Mouse (Mus musculus) forebrain, embryonic 16.5 days (tissue): ENCODE results near the gene Olfr70. TPM values are rescaled to one million over a fixed set of nuclear protein-coding genes. Genes with fewer than 3 reads are reported as not detected.
A peak's percentile ranks its signal among the peaks of the same experiment; 100 is the strongest.

Source experiments
- ATAC-seq: fragments of 200-750 bp; cut with Nextera tagmentation; 2 replicates; pipeline ENCODE4 v1.8.0; 2017; ENCODE audit warnings: mild to moderate bottlenecking, moderate library complexity
- H3K27ac ChIP-seq: fragments of 300-500 bp; sonication (generic); 2 replicates; pipeline ENCODE4 v1.5.1; 2014; ENCODE audit warnings: low read length, control low read depth
- H3K27me3 ChIP-seq: fragments of 300-500 bp; sonication (generic); replicated peaks from 2 replicates; pipeline ENCODE4 v1.6.1; 2014; ENCODE audit warnings: low read length; ENCODE audit not compliant: control insufficient read depth, insufficient read depth
- H3K36me3 ChIP-seq: fragments of 300-500 bp; sonication (generic); 2 replicates; pipeline ENCODE4 v1.6.1; 2014; ENCODE audit not compliant: control insufficient read depth, insufficient read depth
- H3K4me1 ChIP-seq: fragments of 300-500 bp; sonication (generic); replicated peaks from 2 replicates; pipeline ENCODE4 v1.6.1; 2014; ENCODE audit warnings: low read length; ENCODE audit not compliant: control insufficient read depth, insufficient read depth
- H3K4me2 ChIP-seq: fragments of 300-500 bp; sonication (generic); 2 replicates; pipeline ENCODE4 v1.6.1; 2014; ENCODE audit warnings: mild to moderate bottlenecking, low read length, control low read depth
- H3K4me3 ChIP-seq: fragments of 300-500 bp; sonication (generic); replicated peaks from 2 replicates; pipeline ENCODE4 v1.5.1; 2014; ENCODE audit warnings: mild to moderate bottlenecking, low read length, control low read depth
- H3K9ac ChIP-seq: fragments of 300-500 bp; sonication (generic); replicated peaks from 2 replicates; pipeline ENCODE4 v1.6.1; 2014; ENCODE audit warnings: low read depth, low read length, control low read depth
- H3K9me3 ChIP-seq: fragments of 300-500 bp; sonication (generic); 2 replicates; pipeline ENCODE4 v1.6.1; 2016; ENCODE audit warnings: low read length; ENCODE audit not compliant: control insufficient read depth
- WGBS: fragments of 180-500 bp; shearing (Covaris S2); extraction: QIAGEN DNeasy Blood & Tissue Kit; methylation state at CpG from one replicate; pipeline ENCODE4 v1.1.7; 2014; 5-methylcytosine and 5-hydroxymethylcytosine counted together
- polyA plus RNA-seq: library from polyadenylated mRNA; unstranded; fragments of >200 nt; fragmentation: Nextera tagmentation; extraction: Ambion mirVana; gene quantifications from 2 replicates; pipeline ENCODE4 v1.2.1, GENCODE M21; 2015

Gene Olfr70
- polyA plus RNA-seq: not detected in 2 replicates

DNA sequence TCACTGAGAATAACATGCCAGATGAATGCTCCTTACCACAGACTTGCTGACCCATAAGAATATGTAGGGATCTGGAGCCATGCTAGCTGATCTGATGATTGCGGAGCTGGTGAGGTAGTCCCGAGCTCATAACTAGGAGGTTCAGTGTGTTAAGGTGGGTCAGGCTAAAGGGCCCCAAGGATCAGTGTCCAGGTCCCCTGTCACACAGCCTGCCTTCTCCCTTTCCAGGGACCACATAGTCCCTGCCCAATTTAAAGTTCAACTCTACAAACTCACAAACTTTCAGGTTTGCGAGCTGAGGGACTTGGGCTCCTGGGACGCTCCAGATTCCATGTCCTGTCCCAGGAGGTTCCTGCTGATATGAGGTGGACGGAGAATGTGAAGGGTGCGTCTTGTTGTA is at the start of gene Olfr70:
TSS of gene Olfr70 (minus strand) at position 101 of the 400 bp plus-strand sequence.
- Histone ChIP-seq H3K4me3 (no peak within 1 kb of the TSS), H3K36me3 (no peaks in the 10 kb centered on the region), H3K4me2 (no peak within 1 kb of the TSS), H3K9ac (no peak within 1 kb of the TSS), H3K27ac (no peak within 1 kb of the TSS), H3K9me3 (no peaks in the 10 kb centered on the region), H3K4me1 (no peaks in the 10 kb centered on the region), H3K27me3 (no peaks in the 10 kb centered on the region)
- no peak for ATAC-seq
- WGBS: 95% methylated on average over 6 of the region's 6 CpGs

GRCm38 (mm10) chr4:43745187-43745586 is 44.6 kb upstream of the Olfr70 start:
- H3K4me2 ChIP-seq: no peak overlapping the region
- no peaks in the 10 kb centered on the region for H3K27me3 ChIP-seq
- H3K36me3 ChIP-seq: no peaks in the 10 kb centered on the region
- H3K9ac ChIP-seq: no peak overlapping the region
- H3K4me3 ChIP-seq: no peak overlapping the region
- peak; percentile 43; the same call in 1 of the 2 replicates for ATAC-seq
- H3K4me1 ChIP-seq: no peaks in the 10 kb centered on the region
- 14% methylated on average over 6 of the region's 6 CpGs for WGBS
- H3K27ac ChIP-seq: no peak overlapping the region
- H3K9me3 ChIP-seq: no peaks in the 10 kb centered on the region

DNA sequence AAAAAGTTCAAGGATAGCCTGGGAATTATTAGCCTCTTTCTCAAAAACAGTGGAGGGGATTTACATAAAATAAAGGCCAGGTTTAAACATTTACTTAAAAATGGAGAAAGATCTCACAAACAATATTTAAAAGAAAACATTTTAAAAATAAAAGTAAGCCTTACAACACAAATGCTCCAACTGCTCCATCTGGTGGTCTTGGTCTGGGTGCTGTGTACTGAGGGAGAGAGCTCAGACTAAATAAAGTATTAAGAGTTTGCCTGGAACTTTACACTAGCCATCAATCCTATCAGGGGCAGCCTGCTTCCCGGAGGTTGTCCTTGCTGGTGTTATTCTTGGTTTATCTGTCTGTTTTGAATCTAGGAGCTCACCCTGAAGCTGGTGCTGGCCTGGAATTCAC is 42.5 kb upstream of the Olfr70 start:
- Histone ChIP-seq H3K4me3 (no peak overlapping the region), H3K4me1 (no peaks in the 10 kb centered on the region), H3K36me3 (no peaks in the 10 kb centered on the region), H3K9me3 (no peaks in the 10 kb centered on the region), H3K4me2 (no peak overlapping the region), H3K9ac (no peak overlapping the region), H3K27me3 (no peaks in the 10 kb centered on the region), H3K27ac (no peak overlapping the region)
- 81% methylated on average over 1 of the region's 1 CpGs for WGBS
- no peak for ATAC-seq

GRCm38 (mm10) chr4:43742637-43743036 is 42.0 kb upstream of the Olfr70 start:
- H3K4me1 ChIP-seq: no peaks in the 10 kb centered on the region
- no peak overlapping the region for H3K4me2 ChIP-seq
- no peaks in the 10 kb centered on the region for H3K9me3 ChIP-seq
- H3K9ac ChIP-seq: no peak overlapping the region
- no peaks in the 10 kb centered on the region for H3K36me3 ChIP-seq
- no peak for ATAC-seq
- WGBS: 28% methylated on average over 4 of the region's 4 CpGs
- no peaks in the 10 kb centered on the region for H3K27me3 ChIP-seq
- H3K27ac ChIP-seq: no peak overlapping the region
- H3K4me3 ChIP-seq: no peak overlapping the region

- Histone ChIP-seq H3K4me2 (no peak overlapping the region), H3K9me3 (no peaks in the 10 kb centered on the region), H3K27ac (no peak overlapping the region), H3K27me3 (no peaks in the 10 kb centered on the region), H3K4me1 (no peaks in the 10 kb centered on the region), H3K36me3 (no peaks in the 10 kb centered on the region), H3K9ac (no peak overlapping the region), H3K4me3 (no peak overlapping the region)
- ATAC-seq: no peak
- WGBS: 81% methylated on average over 5 of the region's 5 CpGs
Measured at GRCm38 (mm10) chr4:43741526-43741925, 40.9 kb upstream of the Olfr70 start.

GRCm38 (mm10) chr4:43738989-43739674 is 38.5 kb upstream of the Olfr70 start:
- Histone ChIP-seq H3K9me3 (no peaks in the 10 kb centered on the region), H3K4me3 (no peak overlapping the region), H3K4me1 (no peaks in the 10 kb centered on the region), H3K4me2 (no peak overlapping the region), H3K27me3 (no peaks in the 10 kb centered on the region), H3K27ac (no peak overlapping the region), H3K36me3 (no peaks in the 10 kb centered on the region), H3K9ac (no peak overlapping the region)
- no peak for ATAC-seq
- WGBS: 73% methylated on average over 8 of the region's 8 CpGs

DNA sequence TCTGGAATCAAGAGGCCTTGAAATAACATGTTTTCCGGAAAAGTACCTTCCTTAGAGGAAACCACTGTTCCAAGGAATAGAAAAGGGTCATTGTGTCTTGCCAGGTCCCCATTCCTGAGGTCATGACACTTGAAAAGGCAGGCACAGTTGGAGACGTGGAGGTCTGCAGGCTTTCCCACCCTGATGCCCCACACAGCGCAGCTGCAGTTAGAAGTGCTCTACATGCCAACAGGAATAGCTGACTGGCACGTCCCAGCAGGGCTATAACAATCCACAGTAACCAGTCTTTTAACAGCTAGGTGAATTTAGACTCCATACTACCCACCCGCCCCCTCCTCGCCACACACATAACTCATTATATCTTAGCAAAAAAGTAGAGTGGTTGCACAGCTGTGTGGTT is 36.5 kb upstream of the Olfr70 start:
- Histone ChIP-seq H3K4me1 (no peaks in the 10 kb centered on the region), H3K27ac (no peak overlapping the region), H3K9ac (no peak overlapping the region), H3K27me3 (no peaks in the 10 kb centered on the region), H3K36me3 (no peaks in the 10 kb centered on the region), H3K9me3 (no peaks in the 10 kb centered on the region), H3K4me3 (no peak overlapping the region), H3K4me2 (no peak overlapping the region)
- 51% methylated on average over 6 of the region's 6 CpGs for WGBS
- ATAC-seq: no peak

DNA sequence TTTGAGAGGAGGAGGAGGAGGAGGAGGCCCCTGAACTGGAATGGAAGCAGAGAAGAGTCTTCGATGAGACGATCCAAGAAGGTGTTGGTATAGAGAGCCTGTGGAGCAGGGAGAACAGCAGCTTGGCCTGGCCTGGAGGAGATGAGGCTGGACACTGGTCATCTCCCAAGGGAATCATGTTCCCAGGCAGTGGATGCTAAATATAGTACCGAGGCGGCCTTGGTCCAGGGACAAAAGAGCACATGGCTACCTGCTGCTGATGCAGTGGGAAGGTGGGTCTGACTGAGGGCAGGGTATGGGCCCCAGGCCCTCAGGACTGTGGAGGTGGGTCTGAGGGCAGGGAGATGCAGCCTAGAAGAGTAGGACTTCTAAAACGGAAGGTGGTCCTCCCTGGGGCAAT is 32.6 kb upstream of the Olfr70 start:
- H3K36me3 ChIP-seq: no peaks in the 10 kb centered on the region
- no peak overlapping the region for H3K9ac ChIP-seq
- no peak overlapping the region for H3K4me3 ChIP-seq
- H3K4me2 ChIP-seq: no peak overlapping the region
- no peaks in the 10 kb centered on the region for H3K4me1 ChIP-seq
- ATAC-seq: no peak
- 78% methylated on average over 5 of the region's 5 CpGs for WGBS
- no peaks in the 10 kb centered on the region for H3K9me3 ChIP-seq
- H3K27me3 ChIP-seq: no peaks in the 10 kb centered on the region
- no peak overlapping the region for H3K27ac ChIP-seq

GRCm38 (mm10) chr4:43732171-43732570 is 31.6 kb upstream of the Olfr70 start:
- Histone ChIP-seq H3K9me3 (no peaks in the 10 kb centered on the region), H3K4me3 (no peak overlapping the region), H3K4me2 (no peak overlapping the region), H3K27ac (no peak overlapping the region), H3K27me3 (no peaks in the 10 kb centered on the region), H3K36me3 (no peaks in the 10 kb centered on the region), H3K9ac (no peak overlapping the region), H3K4me1 (no peaks in the 10 kb centered on the region)
- 7% methylated on average over 1 of the region's 1 CpGs for WGBS
- ATAC-seq: no peak
